Mouse (Mus musculus): ENCODE measurements around the gene Traip. TPM values are rescaled to one million over a fixed set of nuclear protein-coding genes. Genes with fewer than 3 reads are reported as not detected.

Traip gene
- total RNA-seq, 2 experiments from 2014 or later: 9.5 to 14.9 TPM

- peak; percentile 69 to 84 for DNase-seq (ENCODE audit: low spot score in 2 of 2)
- intact Hi-C loops (cut with DNase I): loop anchor here (1.0 to 5.0 kb wide), 4 partner anchors 23 to 104 kb away; partner anchors contain the start of gene Amigo3
Measured at GRCm38 (mm10) chr9:107963700-107964099, 13.8 kb downstream of the Traip start.

GRCm38 (mm10) chr9:107964681-107965080 lies 14.7 kb downstream of the Traip start:
- no peak for DNase-seq (ENCODE audit: low spot score in 2 of 2)
- intact Hi-C loops (cut with DNase I): loop anchor here (1.0 to 5.0 kb wide), 3 partner anchors 22 to 103 kb away; partner anchors contain the start of gene Amigo3

GRCm38 (mm10) chr9:107966676-107967075 lies 16.7 kb downstream of the Traip start:
- intact Hi-C loops (cut with DNase I): no loop called here
- no peak for DNase-seq (ENCODE audit: low spot score in 2 of 2)

GRCm38 (mm10) chr9:107967437-107967836 lies 17.5 kb downstream of the Traip start:
- intact Hi-C loops (cut with DNase I): no loop called here
- no peak for DNase-seq (ENCODE audit: low spot score in 2 of 2)

GRCm38 (mm10) chr9:107968531-107968930 lies 18.6 kb downstream of the Traip start:
- DNase-seq (ENCODE audit: low spot score in 2 of 2): no peak
- intact Hi-C loops (cut with DNase I): no loop called here

GRCm38 (mm10) chr9:107970311-107970710 lies 20.4 kb downstream of the Traip start:
- intact Hi-C loops (cut with DNase I): no loop called here

GRCm38 (mm10) chr9:107971690-107972541 lies 22.0 kb downstream of the Traip start:
- intact Hi-C loops (cut with DNase I): no loop called here
- no peak for DNase-seq (ENCODE audit: low spot score in 2 of 2)

More at GRCm38 (mm10) chr9:107970311-107970710, 20.4 kb downstream of the Traip start:
- DNase-seq (ENCODE audit: low spot score in 2 of 2): no peak

GRCm38 (mm10) chr9:107974491-107975171 lies 24.7 kb downstream of the Traip start:
- intact Hi-C loops (cut with DNase I): no loop called here
- no peak for DNase-seq (ENCODE audit: low spot score in 2 of 2)

GRCm38 (mm10) chr9:107975399-107976386 lies 25.8 kb downstream of the Traip start, which contains the start of gene Uba7:
TSS of gene Uba7 (plus strand) at chr9:107975505.
- no peak for DNase-seq (ENCODE audit: low spot score in 2 of 2)
- intact Hi-C loops (cut with DNase I): no loop called here

- no peak for DNase-seq (ENCODE audit: low spot score in 2 of 2)
- intact Hi-C loops (cut with DNase I): no loop called here
Measured at GRCm38 (mm10) chr9:107978815-107979214, 28.9 kb downstream of the Traip start.

GRCm38 (mm10) chr9:107981684-107982605 lies 32.0 kb downstream of the Traip start:
- intact Hi-C loops (cut with DNase I): no loop called here
- DNase-seq (ENCODE audit: low spot score in 2 of 2): peak; percentile 44 to 76

- DNase-seq (ENCODE audit: low spot score in 2 of 2): peak; percentile 41 to 65
- intact Hi-C loops (cut with DNase I): no loop called here
Measured at GRCm38 (mm10) chr9:107982681-107983346, 32.9 kb downstream of the Traip start, which contains the start of gene Gm20661. TSS of gene Gm20661 (plus strand) at chr9:107983058.

- intact Hi-C loops (cut with DNase I): no loop called here
- DNase-seq (ENCODE audit: low spot score in 2 of 2): peak; percentile 30 to 69
Measured at GRCm38 (mm10) chr9:107983421-107983890, 33.5 kb downstream of the Traip start.

GRCm38 (mm10) chr9:107984052-107984753 lies 34.3 kb downstream of the Traip start:
- intact Hi-C loops (cut with DNase I): no loop called here
- DNase-seq (ENCODE audit: low spot score in 2 of 2): no peak

GRCm38 (mm10) chr9:107984754-107985055 lies 34.8 kb downstream of the Traip start:
- no peak for DNase-seq (ENCODE audit: low spot score in 2 of 2)
- intact Hi-C loops (cut with DNase I): loop anchor here (5.0 kb wide), 1 partner anchor 82 kb away; no protein-coding TSS in a partner anchor

GRCm38 (mm10) chr9:107985131-107986119 lies 35.5 kb downstream of the Traip start, which contains the start of gene Inka1:
TSS of gene Inka1 (minus strand) at chr9:107985879.
- intact Hi-C loops (cut with DNase I): loop anchor here (1.0 to 5.0 kb wide), 2 partner anchors 21 to 83 kb away; no protein-coding TSS in a partner anchor

More at GRCm38 (mm10) chr9:107985131-107986119, 35.5 kb downstream of the Traip start, which contains the start of gene Inka1:
- DNase-seq (ENCODE audit: low spot score in 2 of 2): peak; percentile 76 to 87

Measured in left cerebral cortex, postnatal 25 days (tissue).